In the genomic region with DNA sequence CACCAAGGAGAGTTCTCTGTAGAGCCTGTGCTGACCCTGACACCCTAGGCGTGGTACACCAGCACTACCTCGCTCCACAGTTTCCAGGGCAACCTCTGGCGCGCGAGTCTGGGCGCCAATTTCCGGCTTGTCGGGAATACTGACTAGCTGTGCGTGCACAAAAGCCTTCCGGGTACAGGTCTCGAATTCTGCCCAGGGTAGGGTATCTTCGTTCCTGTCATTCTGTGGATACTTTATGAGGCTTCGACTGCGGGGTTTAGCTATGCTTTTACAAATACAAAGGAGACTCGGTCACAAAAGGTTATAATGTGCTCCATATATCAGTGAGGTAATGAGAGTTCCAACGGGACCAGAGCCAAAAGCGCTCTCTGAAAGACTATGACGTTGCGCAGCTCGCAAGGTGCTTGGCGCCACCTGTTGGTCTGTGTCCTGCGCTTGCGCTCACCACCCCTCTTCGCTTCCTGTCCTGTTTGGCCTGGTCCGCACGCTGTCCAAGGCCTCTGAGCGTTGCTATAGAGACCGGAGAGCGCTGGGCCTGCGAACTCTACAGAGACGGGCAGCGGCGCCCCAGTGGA, we compare ENCODE assay signal across 8 mouse cellular contexts. TPM values are rescaled to one million over a fixed set of nuclear protein-coding genes. Genes with fewer than 3 reads are reported as not detected.
DNase-seq lines count a peak whose midpoint lies in the region; ATAC-seq and TF ChIP-seq lines count a peak whose summit lies in the region.

Gene 1700037C18Rik (minus strand): TSS at position 153 of the 575 bp plus-strand sequence.
Gene Cluap1 (plus strand): TSS at position 265 of the 575 bp plus-strand sequence.

- peak; percentile 93 for TF ChIP-seq CTCF in liver, adult 2 months (IDR thresholded peaks at IDR 0.05; ENCODE audit: low read depth, low read length)

- H3K4me2 ChIP-seq in heart, embryonic 11.5 days, result peak within 1 kb of the TSS; percentile 90
- peak within 1 kb of the TSS; percentile 73 for H3K4me2 ChIP-seq in kidney, embryonic 16.5 days (replicated peaks; ENCODE audit: low read depth, low read length)
- H3K4me2 ChIP-seq in myocyte (ENCODE audit: low read depth), result peak within 1 kb of the TSS; percentile 83

- peak; percentile 86 for DNase-seq in B cell, adult 2 months
- DNase-seq in brain, adult 2 months (ENCODE audit: low read depth, low spot score), result peak; percentile 98
- DNase-seq in liver, adult 2 months (ENCODE audit: extremely low read depth, low read depth, low spot score), result peak; percentile 94
- DNase-seq in splenic B cell, adult 2 months (ENCODE audit: low read depth, low spot score), result peak; percentile 93

- H3K27ac ChIP-seq in heart, embryonic 11.5 days (ENCODE audit: low read depth, low read length), result peak within 1 kb of the TSS; percentile 60
- peak within 1 kb of the TSS; percentile 79 for H3K27ac ChIP-seq in kidney, embryonic 16.5 days (ENCODE audit: low read length)
- H3K27ac ChIP-seq in liver, adult 2 months (replicated peaks; ENCODE audit: insufficient read depth, low read depth, low read length), result peak within 1 kb of the TSS; percentile 33

- peak; percentile 96 for ATAC-seq in erythroblast, adult 5-6 weeks (replicated peaks; ENCODE audit: low FRiP score, poor library complexity, severe bottlenecking)
- peak; percentile 97 for ATAC-seq in heart, embryonic 11.5 days (replicated peaks; ENCODE audit: insufficient number of reproducible peaks, low FRiP score, low TSS enrichment)
- peak; percentile 99 for ATAC-seq in kidney, embryonic 16.5 days (ENCODE audit: low FRiP score, low TSS enrichment)

- H3ac ChIP-seq in myocyte (ENCODE audit: control insufficient read depth, insufficient read length), result peak within 1 kb of the TSS; percentile 5

- H3K9ac ChIP-seq in heart, embryonic 11.5 days (ENCODE audit: low read depth, low read length), result peak within 1 kb of the TSS; percentile 80
- H3K9ac ChIP-seq in kidney, embryonic 16.5 days (replicated peaks; ENCODE audit: low read length), result peak within 1 kb of the TSS; percentile 79
- peak within 1 kb of the TSS; percentile 44 for H3K9ac ChIP-seq in liver, adult 2 months (ENCODE audit: low read depth, low read length)

- H3K36me3 ChIP-seq in heart, embryonic 11.5 days (ENCODE audit: control insufficient read depth, insufficient read depth, low read length), result peaks cover 19% of the 10 kb centered on the region
- peaks cover 39% of the 10 kb centered on the region for H3K36me3 ChIP-seq in kidney, embryonic 16.5 days (ENCODE audit: insufficient read depth, low read length)
- H3K36me3 ChIP-seq in liver, adult 2 months (ENCODE audit: control insufficient read depth, insufficient read depth, low read length), result peaks cover 8% of the 10 kb centered on the region; the same call in 1 of the 2 replicates
- H3K36me3 ChIP-seq in myocyte (ENCODE audit: control insufficient read depth, insufficient read depth), result peaks cover 7% of the 10 kb centered on the region
- H3K36me3 ChIP-seq in splenic B cell, adult 2 months (ENCODE audit: control insufficient read depth, insufficient read depth, low read length, poor library complexity, severe bottlenecking), result peaks cover 2% of the 10 kb centered on the region; the same call in 1 of the 2 replicates

- H3K4me1 ChIP-seq in heart, embryonic 11.5 days (ENCODE audit: control insufficient read depth, insufficient read depth, low read length), result peaks cover 5% of the 10 kb centered on the region; the same call in 1 of the 2 replicates
- H3K4me1 ChIP-seq in kidney, embryonic 16.5 days (ENCODE audit: insufficient read depth, low read length), result peaks cover 6% of the 10 kb centered on the region
- peaks cover 2% of the 10 kb centered on the region; the same call in 1 of the 2 replicates for H3K4me1 ChIP-seq in liver, adult 2 months (ENCODE audit: control insufficient read depth, insufficient read depth, low read length)

- TF ChIP-seq POLR2A in liver, adult 2 months (IDR thresholded peaks at IDR 0.05; ENCODE audit: extremely low read depth, insufficient read depth, low read length), result no peak
- peak; percentile 74 for TF ChIP-seq POLR2A in myocyte (IDR thresholded peaks at IDR 0.05; ENCODE audit: insufficient read length, low read depth)

- no peaks in the 10 kb centered on the region for H3K9me3 ChIP-seq in heart, embryonic 11.5 days (replicated peaks; ENCODE audit: control insufficient read depth, low read length)
- H3K9me3 ChIP-seq in kidney, embryonic 16.5 days (ENCODE audit: low read length), result no peaks in the 10 kb centered on the region

- H3K27me3 ChIP-seq in heart, embryonic 11.5 days (ENCODE audit: control insufficient read depth, insufficient read depth, low read length), result no peaks in the 10 kb centered on the region
- no peaks in the 10 kb centered on the region for H3K27me3 ChIP-seq in kidney, embryonic 16.5 days (ENCODE audit: insufficient read depth, low read length)
- no peaks in the 10 kb centered on the region for H3K27me3 ChIP-seq in liver, adult 2 months (ENCODE audit: control insufficient read depth, insufficient read depth, low read length)
- no peaks in the 10 kb centered on the region for H3K27me3 ChIP-seq in myocyte (ENCODE audit: control insufficient read depth, insufficient read depth, insufficient read length)
- H3K27me3 ChIP-seq in splenic B cell, adult 2 months (ENCODE audit: control insufficient read depth, insufficient read depth, low read length, poor library complexity, severe bottlenecking), result no peaks in the 10 kb centered on the region

- H3K79me2 ChIP-seq in liver, adult 2 months (ENCODE audit: control insufficient read depth, insufficient read depth, low read length), result no peaks in the 10 kb centered on the region
- H3K79me2 ChIP-seq in myocyte (ENCODE audit: control insufficient read depth, insufficient read depth), result peaks cover 8% of the 10 kb centered on the region

- WGBS in heart, embryonic 11.5 days (ENCODE audit: insufficient replicate concordance), result under 1% methylated on average over 33 of the region's 33 CpGs
- under 1% methylated on average over 33 of the region's 33 CpGs for WGBS in kidney, embryonic 16.5 days
- WGBS in liver, adult 2 months, result under 1% methylated on average over 33 of the region's 33 CpGs

- H3K4me3 ChIP-seq in heart, embryonic 11.5 days (ENCODE audit: low read depth, low read length), result peak within 1 kb of the TSS; percentile 68
- peak within 1 kb of the TSS; percentile 71 for H3K4me3 ChIP-seq in kidney, embryonic 16.5 days (ENCODE audit: low read length)
- H3K4me3 ChIP-seq in liver, adult 2 months (ENCODE audit: insufficient read depth, low read depth, low read length), result peak within 1 kb of the TSS; percentile 44
- H3K4me3 ChIP-seq in myocyte, result peak within 1 kb of the TSS; percentile 61

TF ChIP-seq in myocyte, 11 proteins besides CTCF, POLR2A, EP300 and RAD21:
- TF ChIP-seq MYOD1 (IDR thresholded peaks at IDR 0.05; ENCODE audit: control insufficient read depth in 1 of 3, insufficient read length in 2 of 3, low read depth in 2 of 3), result peak in 2 of 3 experiments; percentile 70 to 80
- TF ChIP-seq MYOG (IDR thresholded peaks at IDR 0.05; ENCODE audit: control insufficient read depth in 1 of 3, insufficient read depth in 1 of 3, insufficient read length in 2 of 3, low read depth in 2 of 3), result peak in 2 of 3 experiments; percentile 48 to 75
- TF ChIP-seq MAX (IDR thresholded peaks at IDR 0.05; ENCODE audit: low read depth), result no peak
- peak; percentile 72 for TF ChIP-seq POLR2AphosphoS2 (IDR thresholded peaks at IDR 0.05; ENCODE audit: insufficient read length, low read depth)
- TF ChIP-seq SRF (IDR thresholded peaks at IDR 0.05; ENCODE audit: control insufficient read depth, insufficient read length, low read depth), result peak; percentile 9

RNA-seq across cellular contexts. Expression of gene 1700037C18Rik, which starts in this region (rescaled TPM):
- not detected in 2 replicates for total RNA-seq in erythroblast, adult 5-6 weeks (2015; ENCODE audit: low replicate concordance)
- not detected in 2 replicates for total RNA-seq in erythroblast, adult 5-6 weeks (2017; ENCODE audit: low replicate concordance)
- 5.4 and 7.1 TPM in 2 replicates for polyA plus RNA-seq in heart, embryonic 11.5 days (2014; fragmentation: Nextera tagmentation; extraction: Ambion mirVana)
- polyA plus RNA-seq in kidney, embryonic 16.5 days (2015; fragmentation: Nextera tagmentation; extraction: Ambion mirVana), result 7.9 and 10.9 TPM in 2 replicates
- total RNA-seq in liver, adult 2 months (2014; rRNA removed), result 0.40 and 0.46 TPM in 2 replicates
- 1.4 and 1.5 TPM in 2 replicates for polyA plus RNA-seq in liver, adult 2 months (2012; rRNA removed)
- polyA plus RNA-seq in myocyte (2012; fragmentation: generic; extraction: Trizol), result 3.5 TPM

RNA-seq across cellular contexts. Expression of gene Cluap1, which starts in this region (rescaled TPM):
- 4.4 and 4.8 TPM in 2 replicates for total RNA-seq in erythroblast, adult 5-6 weeks (2015; ENCODE audit: low replicate concordance)
- total RNA-seq in erythroblast, adult 5-6 weeks (2017; ENCODE audit: low replicate concordance), result 3.6 and 7.0 TPM in 2 replicates
- polyA plus RNA-seq in heart, embryonic 11.5 days (2014; fragmentation: Nextera tagmentation; extraction: Ambion mirVana), result 13.2 and 13.3 TPM in 2 replicates
- polyA plus RNA-seq in kidney, embryonic 16.5 days (2015; fragmentation: Nextera tagmentation; extraction: Ambion mirVana), result 24.5 and 26.5 TPM in 2 replicates
- 5.0 and 5.4 TPM in 2 replicates for total RNA-seq in liver, adult 2 months (2014; rRNA removed)
- 2.5 and 2.7 TPM in 2 replicates for polyA plus RNA-seq in liver, adult 2 months (2012; rRNA removed)
- polyA plus RNA-seq in myocyte (2012; fragmentation: generic; extraction: Trizol), result 10.1 TPM

Comparison
In these comparisons a context has a peak if more than half of its experiments do, and no peak if none do; other contexts are left out.
1. Peak in every context shown above with its lines: DNase-seq, ATAC-seq, H3K4me3 ChIP-seq and H3K27ac ChIP-seq.